Mouse (Mus musculus): Measurements from ENCODE around the gene Cela3b.

DNA sequence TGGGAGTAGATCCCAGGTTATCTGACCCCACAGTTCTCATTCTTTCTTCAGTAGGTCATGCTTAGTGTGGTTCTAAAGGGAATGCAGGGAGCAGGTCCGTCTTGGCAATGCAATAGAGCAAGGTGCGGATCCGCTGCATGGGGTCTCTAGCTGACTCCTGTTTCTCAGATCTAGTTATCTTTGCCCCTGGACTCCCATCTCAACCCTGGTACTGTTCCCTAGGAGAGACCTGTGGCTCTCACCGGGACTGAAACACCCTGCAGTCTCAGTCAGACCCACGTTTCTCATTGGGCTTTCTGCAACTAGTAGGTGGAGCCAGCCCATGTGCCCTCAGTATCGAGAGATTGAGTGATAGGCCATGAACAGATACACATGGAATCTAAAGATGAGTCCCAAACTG, 47.3 kb upstream of the Cela3b start:
- TF ChIP-seq CTCF (IDR thresholded peaks at IDR 0.05) (no peak), EP300 (IDR thresholded peaks at IDR 0.05) (no peak)
